Mouse (Mus musculus) R1 (cell line): ENCODE measurements at regions not wholly inside any gene's neighbourhood (a gene's known extent, or its start where the extent isn't known, plus 50 kb on each side); places are given as distances from the start of the nearest gene placed in this dataset.

Source experiments
- DNase-seq: peaks from one replicate; pipeline ENCODE4 v3.0.0-alpha.2; 2018; ENCODE audit warnings: low read depth, low spot score

DNA sequence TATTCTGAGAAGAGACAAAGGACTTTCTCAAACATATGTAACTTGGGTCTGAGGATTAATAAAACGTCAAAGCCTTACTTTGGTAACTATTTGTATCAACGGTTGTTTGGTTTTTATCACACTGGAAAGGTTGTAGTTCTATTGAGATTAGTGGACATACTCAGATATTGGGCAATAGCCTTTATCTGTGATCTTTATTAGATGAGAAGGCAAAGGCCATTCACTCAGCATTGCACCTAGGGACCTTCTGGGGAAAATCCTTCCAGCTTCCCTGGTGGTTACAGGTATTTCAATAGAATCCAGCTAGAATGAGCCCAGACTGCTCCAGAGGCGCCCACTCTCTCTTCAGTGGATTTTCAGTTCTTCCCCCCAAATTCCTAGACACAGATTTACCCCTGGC is 89.6 kb upstream of the Ednrb start:
- no peak for DNase-seq

DNA sequence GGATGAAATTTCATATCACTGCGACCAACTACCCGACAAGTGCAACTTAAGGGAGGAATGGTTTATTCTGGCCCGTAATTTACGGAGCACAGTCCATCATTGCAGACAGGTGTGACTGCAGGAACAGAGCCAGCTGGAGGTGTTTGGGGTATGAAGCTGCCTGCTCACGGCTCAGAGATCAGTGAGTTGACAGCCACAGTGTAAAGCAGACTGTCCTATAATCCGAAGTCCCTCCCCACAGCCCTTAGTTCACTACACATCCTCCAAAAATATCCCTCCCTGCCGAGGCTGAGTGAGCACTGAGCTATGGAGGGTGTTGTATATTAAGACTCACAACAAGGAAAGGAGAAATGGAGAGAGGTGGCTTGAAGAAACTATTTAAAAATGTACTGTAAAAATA is 88.0 kb upstream of the Ednrb start:
- DNase-seq: no peak

DNA sequence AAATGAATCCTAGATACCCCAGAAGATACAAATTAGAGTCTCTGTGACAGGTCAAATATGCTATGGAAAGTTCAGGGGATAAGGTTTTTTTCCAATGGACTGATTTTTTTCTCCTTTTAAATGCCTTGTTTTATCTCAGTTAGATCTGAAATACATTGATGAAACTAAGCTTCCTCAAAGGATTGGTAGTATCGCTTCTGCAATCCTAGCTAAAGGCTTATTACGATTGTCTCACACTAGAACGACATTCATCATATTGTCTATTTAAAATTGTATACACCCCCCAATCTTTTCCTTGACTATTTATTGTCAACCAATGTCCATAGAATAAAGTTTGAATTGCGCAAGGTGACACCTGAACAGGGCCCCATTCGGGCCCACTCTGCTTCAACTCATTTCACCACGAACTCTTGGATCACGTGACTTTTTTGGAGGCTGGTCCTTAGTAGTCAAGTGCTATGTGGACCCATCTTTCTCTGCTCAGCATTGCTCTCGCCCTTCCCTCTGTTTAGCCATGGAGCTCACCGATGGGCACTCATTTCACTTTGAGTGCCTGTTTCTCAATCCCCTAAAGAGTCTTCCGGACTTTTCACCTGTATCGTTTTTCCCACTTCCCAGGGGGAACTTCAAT is 85.6 kb upstream of the Ednrb start:
- DNase-seq: no peak

DNA sequence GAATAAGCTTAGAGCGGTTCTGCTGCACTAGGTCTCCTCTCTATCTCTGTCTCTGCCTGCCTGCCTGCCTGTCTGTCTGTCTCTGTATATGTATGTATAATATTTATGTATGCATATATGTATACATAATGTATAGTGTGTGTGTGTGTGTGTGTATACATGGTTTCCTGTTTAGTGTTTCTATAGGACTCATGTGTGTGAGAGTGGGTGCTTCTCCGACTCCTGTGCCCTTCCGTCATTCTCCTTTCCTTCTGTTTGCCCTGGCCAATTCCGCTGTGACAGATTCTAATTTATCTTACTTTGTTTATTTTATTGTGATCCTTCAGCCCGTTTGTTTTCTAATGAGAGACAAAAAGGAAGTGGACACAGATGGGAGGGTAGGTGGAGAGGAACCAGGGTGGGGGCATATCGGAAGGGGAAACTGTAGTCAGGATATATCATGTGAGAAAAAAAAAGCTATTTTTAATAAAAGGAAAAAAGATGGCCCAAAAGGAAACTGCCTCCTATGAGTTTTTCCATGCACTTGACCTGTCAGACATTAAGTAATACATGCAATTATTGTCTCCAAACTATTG is 85.0 kb upstream of the Ednrb start:
- DNase-seq: no peak

DNA sequence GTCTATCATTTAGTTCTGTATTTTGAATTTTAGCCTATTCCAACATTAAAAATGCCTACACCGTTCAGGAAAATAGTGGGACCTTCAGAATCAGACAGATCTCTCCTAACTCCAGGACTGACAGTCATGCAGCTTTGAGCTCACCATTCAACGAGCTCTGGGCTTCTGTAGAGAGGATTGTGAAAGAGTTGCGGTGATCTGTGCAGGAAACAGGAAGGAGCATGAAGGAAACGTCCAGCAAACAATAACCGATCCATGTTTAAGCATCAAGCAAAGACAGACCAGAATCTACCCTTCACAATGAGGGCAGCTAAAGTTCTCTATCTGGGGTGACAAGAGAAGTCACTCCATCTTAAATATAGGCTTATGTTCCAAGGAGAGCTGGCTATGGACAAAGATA is 76.0 kb upstream of the Ednrb start:
- no peak for DNase-seq

DNA sequence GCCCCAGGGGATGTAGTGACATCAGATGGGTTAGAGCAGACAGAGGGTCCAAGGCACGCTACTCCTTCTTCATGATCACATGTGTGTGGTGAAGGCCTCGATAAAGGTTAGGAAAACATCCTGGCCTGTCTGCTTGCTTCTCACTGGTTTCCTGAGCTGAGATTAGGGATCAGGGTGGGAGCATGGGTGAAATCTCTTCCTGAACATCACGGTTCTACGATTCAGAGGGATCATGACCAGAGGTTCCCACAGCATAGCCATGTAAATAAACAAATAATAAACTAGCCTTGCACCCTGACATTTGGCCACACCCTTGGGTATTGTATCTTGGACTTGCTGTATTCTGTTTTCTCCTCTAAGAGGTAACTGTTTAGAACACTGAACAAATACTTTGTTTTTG is 75.2 kb upstream of the Ednrb start:
- no peak for DNase-seq

DNA sequence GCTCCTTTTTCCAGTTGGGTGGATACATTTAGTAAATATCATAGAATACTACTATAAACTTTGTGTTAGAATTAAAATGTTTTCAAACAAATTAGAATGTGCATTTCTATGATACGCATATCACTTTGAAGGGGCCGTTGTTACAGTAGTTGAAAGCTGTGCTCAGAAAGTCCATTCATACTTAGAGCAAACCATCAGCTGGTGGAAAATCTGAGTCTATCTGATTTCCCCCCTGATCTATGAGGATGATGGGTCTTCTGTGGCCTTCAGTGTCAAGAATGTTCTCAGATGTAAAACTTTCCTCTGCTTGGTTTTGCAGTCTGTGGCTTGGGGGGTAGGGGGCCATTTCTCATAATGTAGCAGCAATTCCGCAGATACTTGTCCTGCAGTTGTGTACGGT is 69.3 kb upstream of the Ednrb start:
- no peak for DNase-seq

DNA sequence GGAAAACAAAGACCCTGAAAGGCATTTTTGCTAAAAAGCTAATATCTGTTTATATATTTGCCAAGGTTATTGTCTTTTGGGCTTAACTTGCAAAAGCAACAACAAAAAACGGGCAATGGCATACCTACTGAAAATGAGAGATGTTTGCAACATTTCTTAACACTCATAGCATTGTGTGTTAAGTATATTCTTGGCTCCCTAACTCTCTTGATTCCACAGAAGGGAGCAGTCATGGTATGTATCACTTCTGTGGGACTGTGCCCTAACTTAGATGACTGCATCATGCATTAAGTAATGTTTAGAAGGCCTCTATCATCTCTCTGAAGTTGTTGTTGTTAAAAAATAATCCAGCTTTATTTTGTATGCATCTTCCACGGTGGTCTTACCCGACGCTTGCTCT is 67.5 kb upstream of the Ednrb start:
- no peak for DNase-seq

DNA sequence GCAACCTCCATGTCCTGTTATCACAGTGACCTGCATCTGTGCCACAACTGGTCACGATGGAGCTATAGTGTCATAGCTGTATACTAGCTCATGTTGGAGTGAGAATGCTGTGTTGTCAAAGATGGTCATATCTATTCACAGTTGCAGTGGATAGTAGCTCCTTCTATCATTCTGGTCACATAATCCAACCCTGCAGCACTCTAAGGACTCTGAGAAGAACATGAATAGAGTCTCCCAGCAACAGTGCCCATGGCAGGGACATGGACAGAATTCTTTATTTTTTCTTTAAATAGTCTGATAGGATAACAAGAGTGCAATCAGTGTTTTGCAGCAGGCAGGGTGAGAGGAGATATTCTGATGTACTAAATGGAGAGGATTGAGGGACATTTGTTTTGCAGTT is 67.1 kb upstream of the Ednrb start:
- DNase-seq: no peak

DNA sequence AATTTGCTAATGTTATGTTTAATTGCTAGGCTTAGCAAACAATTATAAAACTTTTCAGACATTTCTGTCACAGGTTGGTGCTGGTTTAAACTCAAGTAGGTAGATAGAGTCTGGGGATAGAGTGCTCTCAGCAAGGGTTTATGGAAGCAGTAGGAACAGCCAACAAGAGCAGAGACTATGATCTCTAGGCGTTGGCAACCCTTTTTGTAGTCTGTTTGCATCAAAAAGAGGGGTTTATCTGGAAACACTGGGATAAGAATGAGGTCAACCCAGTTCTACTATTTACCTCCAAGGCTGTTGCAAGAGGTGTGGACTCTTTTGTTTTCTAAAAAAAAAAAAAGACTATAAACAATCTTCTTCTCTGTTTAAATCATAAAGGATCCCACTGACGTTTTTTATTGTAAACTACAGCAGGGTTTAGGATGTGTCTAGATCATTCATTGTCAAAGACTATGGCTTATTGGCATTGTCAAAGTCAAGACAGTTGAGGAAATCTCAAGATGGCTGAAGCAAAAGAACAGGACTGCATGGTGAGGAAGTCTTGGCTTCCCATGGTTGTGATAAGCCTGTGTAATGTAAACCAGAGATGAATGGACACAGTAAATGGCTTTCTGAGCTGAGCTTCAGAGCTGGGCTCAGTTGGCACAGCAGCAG is 62.3 kb upstream of the Ednrb start:
- DNase-seq: peak; percentile 77

DNA sequence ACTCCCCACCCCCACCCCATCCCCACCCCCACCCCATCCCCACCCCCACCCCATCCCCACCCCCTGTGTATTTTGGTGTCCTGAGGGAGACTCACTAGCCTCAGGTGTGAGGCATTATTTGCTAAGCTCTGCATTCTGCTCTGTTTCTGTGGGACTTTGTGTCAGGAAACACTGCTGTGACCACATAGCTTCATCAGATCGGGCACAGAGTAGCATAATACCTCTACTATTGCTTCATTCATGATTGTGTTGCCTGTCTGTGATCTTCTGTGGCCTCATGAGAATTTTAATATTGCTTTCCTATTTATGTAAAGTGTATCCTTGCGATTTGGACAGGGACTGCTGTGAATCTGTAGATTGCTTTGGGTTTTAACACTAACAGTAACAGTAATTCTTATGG is 56.6 kb upstream of the Ednrb start:
- DNase-seq: no peak

DNA sequence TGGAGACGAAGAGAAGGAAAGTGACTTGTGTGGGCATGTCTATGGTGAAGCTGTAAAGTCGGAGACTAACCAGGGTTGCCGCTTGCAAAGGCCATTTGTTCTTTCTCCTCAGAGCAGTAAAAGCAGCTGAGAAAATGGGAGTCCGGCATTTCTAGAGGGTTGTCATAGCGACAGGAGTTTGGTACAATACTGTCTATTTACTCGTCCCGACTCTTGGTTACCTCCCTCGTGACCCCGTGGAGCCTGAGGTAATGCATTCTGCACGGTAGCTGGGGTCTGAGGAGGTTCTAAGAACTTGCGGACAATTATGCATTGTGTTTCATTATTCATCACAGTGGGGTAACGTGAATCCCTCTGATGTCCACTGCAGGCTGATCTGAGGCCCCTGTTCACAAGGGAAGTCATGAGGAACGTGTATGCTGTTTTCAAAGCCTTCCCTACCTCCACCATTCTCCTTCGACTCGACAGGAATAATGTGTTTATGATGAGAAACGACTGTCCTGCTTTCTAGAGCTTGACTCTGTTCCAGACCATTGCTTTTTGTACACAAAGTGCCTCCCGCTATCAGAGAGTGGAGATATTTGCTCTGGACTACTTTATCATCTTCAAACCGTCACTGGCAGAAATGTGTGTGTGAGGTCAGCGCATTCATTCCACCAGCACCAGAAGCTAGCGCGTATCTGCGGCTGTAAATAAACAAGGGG is 55.1 kb upstream of the Ednrb start:
- peak; percentile 87 for DNase-seq

DNA sequence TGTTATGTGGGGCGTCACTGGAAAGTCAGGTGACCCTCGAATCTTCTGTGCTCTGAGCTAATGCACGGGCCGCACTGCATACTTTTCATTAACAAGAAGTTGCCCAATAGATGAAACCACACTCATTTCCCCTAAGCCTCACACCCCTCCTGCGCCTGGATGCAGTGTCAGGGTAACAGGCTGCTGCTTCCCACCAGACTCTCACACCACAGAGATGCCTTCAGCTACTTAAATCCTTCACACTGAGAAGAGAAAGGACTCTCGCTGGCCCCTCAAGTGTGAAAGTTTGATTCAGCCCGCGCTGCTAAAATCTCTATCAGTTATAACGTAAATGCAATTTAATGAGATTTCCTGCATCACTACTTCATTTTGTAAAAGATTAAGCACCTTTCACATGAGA is 54.5 kb upstream of the Ednrb start:
- no peak for DNase-seq

DNA sequence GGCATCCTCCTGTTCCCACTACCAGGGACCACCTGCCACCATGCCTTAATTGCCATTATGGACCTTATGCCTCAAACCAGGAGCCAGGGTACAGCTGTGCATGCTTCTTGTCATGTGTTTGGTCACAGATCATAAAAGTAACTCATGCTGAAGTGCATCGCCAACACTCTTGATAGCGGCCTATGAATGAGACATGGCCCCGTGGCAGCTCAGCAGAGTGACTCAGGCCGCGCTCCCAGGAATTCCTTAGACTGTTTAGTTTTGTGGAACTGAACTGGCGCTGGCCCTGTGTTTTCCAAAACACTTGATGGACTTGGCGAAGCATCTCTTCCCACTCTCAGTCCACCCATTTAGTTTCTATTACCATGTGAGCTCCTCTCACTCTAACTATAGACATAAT is 51.1 kb upstream of the Ednrb start:
- no peak for DNase-seq
